Mouse (Mus musculus): ENCODE measurements around the gene Sipa1l1. TPM values are rescaled to one million over a fixed set of nuclear protein-coding genes. Genes with fewer than 3 reads are reported as not detected.

Gene Sipa1l1
- total and polyA plus RNA-seq, 3 experiments = 13.6 to 36.7 (median 23.6) TPM

- no peak for DNase-seq (ENCODE audit: extremely low read depth)
- Histone ChIP-seq H3K4me3 (replicated peaks in 1 of 3; ENCODE audit: low read depth in 2 of 3, low read length in 2 of 3, poor library complexity in 1 of 3) (no peak overlapping the region), H3K9me3 (replicated peaks; ENCODE audit: low read length) (no peaks in the 10 kb centered on the region), H3K79me2 (replicated peaks; ENCODE audit: control insufficient read depth, extremely low read depth, insufficient read depth, poor library complexity, severe bottlenecking) (no peaks in the 10 kb centered on the region), H3K27ac (ENCODE audit: insufficient read depth, low read depth) (no peak overlapping the region), H3K4me1 (ENCODE audit: control insufficient read depth in 1 of 2, insufficient read depth in 2 of 2) (peaks cover 8 to 41% of the 10 kb centered on the region in 2 experiments), H3K27me3 (replicated peaks) (no peaks in the 10 kb centered on the region), H3K9ac (ENCODE audit: insufficient read depth, low read depth) (no peak overlapping the region), H3K4me2 (ENCODE audit: insufficient read depth, low read depth, poor library complexity, severe bottlenecking) (no peak overlapping the region), H3K36me3 (replicated peaks in 1 of 2; ENCODE audit: control insufficient read depth in 1 of 2, insufficient read depth in 1 of 2, low read length in 1 of 2) (no peaks in the 10 kb centered on the region)
- in situ Hi-C loops (cut with MboI; ENCODE audit: low pct_ligation_motif_present, low pct_unique_long_range_greater_than_20kb, low sequenced_read_pairs) = loop anchor here (10.0 to 25.0 kb wide), 2 partner anchors 310 to 662 kb away; partner anchors contain the start of gene Sipa1l1
- TF ChIP-seq ZKSCAN1 (IDR thresholded peaks at IDR 0.05; ENCODE audit: borderline replicate concordance, low read depth, low read length) (no peak), BHLHE40 (IDR thresholded peaks at IDR 0.05; ENCODE audit: low read depth, low read length) (no peak), RCOR1 (conservative IDR thresholded peaks at IDR 0.05; ENCODE audit: low read depth, low read length) (no peak), NRF1 (IDR thresholded peaks at IDR 0.05; ENCODE audit: low read depth, low read length) (no peak)
- dilution Hi-C loops (cut with MboI; ENCODE audit: extremely low pct_ligation_motif_present, extremely low pct_unique_long_range_greater_than_20kb, low sequenced_read_pairs) = no loop called here
Observed at GRCm38 (mm10) chr12:82474409-82474808, 305.3 kb downstream of the Sipa1l1 start.

DNA sequence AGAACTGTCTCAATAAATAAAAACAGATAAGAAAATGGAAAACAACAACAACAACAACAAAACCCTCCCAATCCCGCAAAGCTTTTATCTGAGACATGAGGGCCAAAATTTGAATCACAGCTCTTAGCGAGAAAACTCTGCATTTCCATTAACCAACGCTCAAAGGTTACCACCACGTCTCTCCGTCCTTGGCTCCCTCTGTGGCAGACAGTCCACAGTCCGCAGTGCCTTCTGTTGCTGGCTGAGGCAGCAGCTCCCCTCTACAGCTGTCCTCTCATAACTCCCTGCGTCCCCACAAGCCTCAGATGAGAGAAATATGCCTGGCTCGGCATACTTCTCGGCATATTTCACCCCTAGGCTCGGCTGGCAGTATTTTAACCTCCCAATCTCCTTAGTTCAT, 306.9 kb downstream of the Sipa1l1 start:
- dilution Hi-C loops (cut with MboI; ENCODE audit: extremely low pct_ligation_motif_present, extremely low pct_unique_long_range_greater_than_20kb, low sequenced_read_pairs) = no loop called here
- H3K4me2 ChIP-seq (ENCODE audit: insufficient read depth, low read depth, poor library complexity, severe bottlenecking) = no peak overlapping the region

DNA sequence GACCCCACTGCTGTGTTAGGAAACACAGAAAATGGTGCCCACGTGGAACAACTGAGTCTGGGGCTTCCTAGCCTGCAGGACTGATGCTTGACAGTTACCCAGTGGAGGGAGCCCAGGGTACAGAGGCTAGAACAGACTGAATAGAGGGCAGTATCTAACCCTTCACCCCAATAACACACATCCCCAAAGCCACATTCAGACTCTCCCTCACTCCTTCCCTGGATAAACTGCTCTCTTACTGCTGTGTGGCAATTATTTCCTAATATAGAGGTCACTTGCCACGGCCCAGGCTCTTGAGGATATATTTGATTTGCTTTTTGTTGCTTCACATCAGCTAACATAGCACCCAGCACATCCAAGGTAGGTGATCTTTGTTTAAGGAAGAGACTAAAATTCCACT, 307.5 kb downstream of the Sipa1l1 start:
- dilution Hi-C loops (cut with MboI; ENCODE audit: extremely low pct_ligation_motif_present, extremely low pct_unique_long_range_greater_than_20kb, low sequenced_read_pairs) = no loop called here

More for the DNA sequence above, 306.9 kb downstream of the Sipa1l1 start:
- H3K27ac ChIP-seq (ENCODE audit: insufficient read depth, low read depth) = no peak overlapping the region
- H3K9me3 ChIP-seq (replicated peaks; ENCODE audit: low read length) = no peaks in the 10 kb centered on the region
- no peak for DNase-seq (ENCODE audit: extremely low read depth)
- H3K79me2 ChIP-seq (replicated peaks; ENCODE audit: control insufficient read depth, extremely low read depth, insufficient read depth, poor library complexity, severe bottlenecking) = no peaks in the 10 kb centered on the region
- H3K4me1 ChIP-seq (ENCODE audit: control insufficient read depth in 1 of 2, insufficient read depth in 2 of 2) = peaks cover 7 to 32% of the 10 kb centered on the region in 2 experiments
- no peaks in the 10 kb centered on the region for H3K27me3 ChIP-seq (replicated peaks)
- in situ Hi-C loops (cut with MboI; ENCODE audit: low pct_ligation_motif_present, low pct_unique_long_range_greater_than_20kb, low sequenced_read_pairs) = loop anchor here (10.0 kb wide), 1 partner anchor 311 kb away; the partner anchor contains the start of gene Sipa1l1
- TF ChIP-seq ZMIZ1 (IDR thresholded peaks at IDR 0.05; ENCODE audit: low read depth, low read length) (no peak), JUN (IDR thresholded peaks at IDR 0.05; ENCODE audit: insufficient read depth, low read depth, low read length) (no peak), POLR2AphosphoS2 (IDR thresholded peaks at IDR 0.05; ENCODE audit: low read depth, low read length) (no peak), TBP (conservative IDR thresholded peaks at IDR 0.05; ENCODE audit: low read depth, low read length) (no peak)
- no peak overlapping the region for H3K4me3 ChIP-seq (replicated peaks in 1 of 3; ENCODE audit: low read depth in 2 of 3, low read length in 2 of 3, poor library complexity in 1 of 3)
- no peak overlapping the region for H3K9ac ChIP-seq (ENCODE audit: insufficient read depth, low read depth)
- no peaks in the 10 kb centered on the region for H3K36me3 ChIP-seq (replicated peaks in 1 of 2; ENCODE audit: control insufficient read depth in 1 of 2, insufficient read depth in 1 of 2, low read length in 1 of 2)

More for the DNA sequence above, 307.5 kb downstream of the Sipa1l1 start:
- Histone ChIP-seq H3K79me2 (replicated peaks; ENCODE audit: control insufficient read depth, extremely low read depth, insufficient read depth, poor library complexity, severe bottlenecking) (no peaks in the 10 kb centered on the region), H3K36me3 (replicated peaks in 1 of 2; ENCODE audit: control insufficient read depth in 1 of 2, insufficient read depth in 1 of 2, low read length in 1 of 2) (no peaks in the 10 kb centered on the region), H3K9ac (ENCODE audit: insufficient read depth, low read depth) (no peak overlapping the region), H3K27me3 (replicated peaks) (no peaks in the 10 kb centered on the region), H3K9me3 (replicated peaks; ENCODE audit: low read length) (no peaks in the 10 kb centered on the region), H3K4me2 (ENCODE audit: insufficient read depth, low read depth, poor library complexity, severe bottlenecking) (no peak overlapping the region), H3K4me3 (replicated peaks in 1 of 3; ENCODE audit: low read depth in 2 of 3, low read length in 2 of 3, poor library complexity in 1 of 3) (no peak overlapping the region), H3K4me1 (ENCODE audit: control insufficient read depth in 1 of 2, insufficient read depth in 2 of 2) (peaks cover 7 to 28% of the 10 kb centered on the region in 2 experiments), H3K27ac (ENCODE audit: insufficient read depth, low read depth) (no peak overlapping the region)
- in situ Hi-C loops (cut with MboI; ENCODE audit: low pct_ligation_motif_present, low pct_unique_long_range_greater_than_20kb, low sequenced_read_pairs) = loop anchor here (10.0 kb wide), 1 partner anchor 312 kb away; the partner anchor contains the start of gene Sipa1l1
- DNase-seq (ENCODE audit: extremely low read depth) = no peak
- no peak for TF ChIP-seq NRF1 (IDR thresholded peaks at IDR 0.05; ENCODE audit: low read depth, low read length)
